Mouse (Mus musculus) hindlimb bud, embryonic 11.5 days (tissue): ENCODE data around the gene Ubtd2.

Experiments used
- DNase-seq: peaks from one replicate; pipeline ENCODE4 v3.0.0-alpha.2; 2012; ENCODE audit warnings: low read depth, low spot score; ENCODE audit errors: extremely low spot score

Gene Ubtd2

GRCm38 (mm10) chr11:32516916-32517712 lies 61.9 kb downstream of the Ubtd2 start:
- no peak for DNase-seq

GRCm38 (mm10) chr11:32518770-32519169 lies 63.6 kb downstream of the Ubtd2 start:
- no peak for DNase-seq

- DNase-seq = no peak
Measured at GRCm38 (mm10) chr11:32519354-32519753, 64.2 kb downstream of the Ubtd2 start.

GRCm38 (mm10) chr11:32521246-32521645 lies 66.1 kb downstream of the Ubtd2 start:
- DNase-seq = no peak

GRCm38 (mm10) chr11:32524122-32524920 lies 69.2 kb downstream of the Ubtd2 start:
- DNase-seq = no peak

- no peak for DNase-seq
Measured at GRCm38 (mm10) chr11:32527006-32527405, 71.8 kb downstream of the Ubtd2 start.

GRCm38 (mm10) chr11:32530151-32530550 lies 75.0 kb downstream of the Ubtd2 start:
- DNase-seq = no peak

- no peak for DNase-seq
Measured at GRCm38 (mm10) chr11:32531871-32532764, 76.9 kb downstream of the Ubtd2 start, which contains the start of gene Efcab9. Efcab9 (minus strand) TSS chr11:32532081.

- no peak for DNase-seq
Measured at GRCm38 (mm10) chr11:32532765-32533481, 77.8 kb downstream of the Ubtd2 start, which contains the start of gene Stk10. Stk10 (plus strand) TSS chr11:32533305.

- DNase-seq = no peak
Measured at GRCm38 (mm10) chr11:32533482-32534261, 78.5 kb downstream of the Ubtd2 start.

GRCm38 (mm10) chr11:32534453-32535075 lies 79.4 kb downstream of the Ubtd2 start:
- no peak for DNase-seq

- no peak for DNase-seq
Measured at GRCm38 (mm10) chr11:32535646-32536045, 80.5 kb downstream of the Ubtd2 start.

- DNase-seq = no peak
Measured at GRCm38 (mm10) chr11:32536954-32537353, 81.8 kb downstream of the Ubtd2 start.

GRCm38 (mm10) chr11:32538435-32538834 lies 83.3 kb downstream of the Ubtd2 start:
- DNase-seq = no peak

- no peak for DNase-seq
Measured at GRCm38 (mm10) chr11:32538846-32539245, 83.7 kb downstream of the Ubtd2 start.

GRCm38 (mm10) chr11:32539717-32540116 lies 84.5 kb downstream of the Ubtd2 start:
- DNase-seq = no peak

GRCm38 (mm10) chr11:32540463-32540862 lies 85.3 kb downstream of the Ubtd2 start:
- no peak for DNase-seq

GRCm38 (mm10) chr11:32542181-32542580 lies 87.0 kb downstream of the Ubtd2 start:
- DNase-seq = no peak
